Mouse (Mus musculus): ENCODE results near the gene Rbm7.
A peak's percentile ranks its signal among the peaks of the same experiment; 100 is the strongest.

GRCm38 (mm10) chr9:48465671-48466070, 29.4 kb downstream of the Rbm7 start:
- TF ChIP-seq CTCF (IDR thresholded peaks at IDR 0.05; ENCODE audit: low read depth), result peak; percentile 85
- TF ChIP-seq EP300 (IDR thresholded peaks at IDR 0.05; ENCODE audit: low read depth), result no peak

Measured in liver, embryonic 14.5 days (tissue).